Mouse (Mus musculus): ENCODE measurements around the gene Serpine2.

DNA sequence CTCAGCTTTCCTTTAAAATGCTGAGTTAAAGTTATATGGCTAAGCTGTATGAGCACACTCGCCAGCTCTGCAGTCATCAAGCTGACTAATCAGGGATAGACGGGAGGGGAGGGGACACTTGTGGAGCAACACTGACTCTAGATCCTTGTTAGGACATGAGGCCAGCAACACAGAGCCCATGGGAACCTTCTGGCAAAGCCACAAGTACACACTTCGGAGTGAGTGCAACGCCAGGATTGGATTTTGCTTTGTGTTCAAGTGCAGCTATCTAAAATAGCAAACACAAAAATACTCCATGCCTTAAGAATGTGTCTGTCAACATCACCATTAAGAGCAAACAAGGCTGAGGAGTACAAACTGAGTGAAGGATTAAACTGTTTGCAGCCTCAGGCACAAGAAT is 114.9 kb downstream of the Serpine2 start:
- TF ChIP-seq TAL1 (IDR thresholded peaks at IDR 0.05; ENCODE audit: low read length) (no peak), GATA1 (IDR thresholded peaks at IDR 0.05; ENCODE audit: low read length) (no peak)

All from erythroblast, embryonic 14.5 days (primary cell).